Mouse (Mus musculus) limb, embryonic 14.5 days (tissue): ENCODE measurements around the gene Npepps. TPM values are rescaled to one million over a fixed set of nuclear protein-coding genes. Genes with fewer than 3 reads are reported as not detected.

Experiments used
- ATAC-seq: fragments of 200-750 bp; cut with Nextera tagmentation; 2 replicates; pipeline ENCODE4 v1.8.0; 2017; ENCODE audit warnings: low read depth, moderate number of reproducible peaks, moderate TSS enrichment; ENCODE audit not compliant: low FRiP score
- DNase-seq: peaks from one replicate; pipeline ENCODE4 v3.0.0-alpha.2; 2015; ENCODE audit warnings: low spot score
- H3K27ac ChIP-seq: fragments of 300-500 bp; sonication (generic); replicated peaks from 2 replicates; pipeline ENCODE4 v1.5.1; 2014; ENCODE audit warnings: low read depth, mild to moderate bottlenecking, low read length, moderate library complexity, mixed read lengths
- H3K27me3 ChIP-seq: fragments of 300-500 bp; sonication (generic); 2 replicates; pipeline ENCODE4 v1.6.1; 2014; ENCODE audit warnings: low read length, mixed read lengths; ENCODE audit not compliant: control insufficient read depth, insufficient read depth
- H3K36me3 ChIP-seq: fragments of 300-500 bp; sonication (generic); 2 replicates; pipeline ENCODE4 v1.6.1; 2014; ENCODE audit warnings: mild to moderate bottlenecking, low read length, moderate library complexity, mixed read lengths; ENCODE audit not compliant: control insufficient read depth, insufficient read depth
- H3K4me1 ChIP-seq: fragments of 300-500 bp; sonication (generic); 2 replicates; pipeline ENCODE4 v1.6.1; 2014; ENCODE audit warnings: antibody characterized with exemption, low read length, mixed read lengths; ENCODE audit not compliant: control insufficient read depth, insufficient read depth
- H3K4me2 ChIP-seq: fragments of 300-500 bp; sonication (generic); replicated peaks from 2 replicates; pipeline ENCODE4 v1.6.1; 2014; ENCODE audit warnings: low read depth, mild to moderate bottlenecking, low read length, moderate library complexity; ENCODE audit not compliant: severe bottlenecking
- H3K4me3 ChIP-seq: fragments of 300-500 bp; sonication (generic); replicated peaks from 2 replicates; pipeline ENCODE4 v1.5.1; 2014; ENCODE audit warnings: low read length
- H3K9ac ChIP-seq: fragments of 300-500 bp; sonication (generic); 2 replicates; pipeline ENCODE4 v1.6.1; 2014; ENCODE audit warnings: mild to moderate bottlenecking, low read depth, low read length, moderate library complexity; ENCODE audit not compliant: severe bottlenecking
- H3K9me3 ChIP-seq: fragments of 300-500 bp; sonication (generic); 2 replicates; pipeline ENCODE4 v1.6.1; 2016; ENCODE audit warnings: low read length; ENCODE audit not compliant: control insufficient read depth
- POLR2A ChIP-seq: fragments of 200-500 bp; IDR thresholded peaks from 2 replicates; pipeline ENCODE4 v1.8.0; 2012; ENCODE audit warnings: inconsistent platforms, mild to moderate bottlenecking, moderate library complexity, borderline replicate concordance; ENCODE audit not compliant: insufficient read depth, insufficient read length; ENCODE audit errors: extremely low read depth
- WGBS: fragments of 180-500 bp; shearing (Covaris S2); extraction: QIAGEN DNeasy Blood & Tissue Kit; methylation state at CpG from one replicate; pipeline ENCODE4 v1.1.7; 2014; 5-methylcytosine and 5-hydroxymethylcytosine counted together
- polyA plus RNA-seq, 2 experiments: library from polyadenylated mRNA; depleted of rRNA in 1 of 2; stranded (reverse) in 1 of 2; unstranded in 1 of 2; fragments of >200 nt; fragmentation: Nextera tagmentation in 1 of 2; extraction: Ambion mirVana in 1 of 2; gene quantifications; 2 replicates each; pipeline versions ENCODE4 v1.2.1 to v1.2.3; 2012 to 2014

The Npepps gene
- polyA plus RNA-seq, 2 experiments = 63.5 to 73.9 TPM

DNA sequence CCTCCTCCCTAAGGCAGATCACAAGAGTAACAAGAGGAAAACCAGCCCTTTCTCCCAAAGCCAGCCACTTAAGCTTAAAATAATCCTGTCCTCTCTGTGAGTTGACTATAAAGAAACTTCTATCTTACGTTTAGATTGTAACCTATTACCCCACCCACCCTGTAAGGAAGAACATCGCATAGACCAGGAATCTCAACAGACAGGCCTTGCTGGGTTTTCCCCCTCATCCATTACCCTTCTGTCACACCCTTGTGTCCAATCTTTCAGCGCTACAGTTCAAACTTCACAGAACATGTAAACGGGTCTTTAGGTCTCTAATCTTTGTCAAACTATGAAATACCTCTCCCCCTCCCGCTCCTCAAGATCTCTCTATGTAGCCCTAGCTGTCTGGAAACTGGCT lies 24.2 kb upstream of the Npepps start:
- H3K9me3 ChIP-seq = no peaks in the 10 kb centered on the region
- no peak overlapping the region for H3K4me3 ChIP-seq
- H3K36me3 ChIP-seq = no peaks in the 10 kb centered on the region
- no peak overlapping the region for H3K4me2 ChIP-seq
- ATAC-seq = no peak
- H3K27me3 ChIP-seq = no peaks in the 10 kb centered on the region
- no peak overlapping the region for H3K9ac ChIP-seq
- H3K27ac ChIP-seq = no peak overlapping the region
- peaks cover 3% of the 10 kb centered on the region; the same call in 1 of the 2 replicates for H3K4me1 ChIP-seq
- no peak for TF ChIP-seq POLR2A
- DNase-seq = no peak
- 77% methylated on average over 5 of the region's 5 CpGs for WGBS

DNA sequence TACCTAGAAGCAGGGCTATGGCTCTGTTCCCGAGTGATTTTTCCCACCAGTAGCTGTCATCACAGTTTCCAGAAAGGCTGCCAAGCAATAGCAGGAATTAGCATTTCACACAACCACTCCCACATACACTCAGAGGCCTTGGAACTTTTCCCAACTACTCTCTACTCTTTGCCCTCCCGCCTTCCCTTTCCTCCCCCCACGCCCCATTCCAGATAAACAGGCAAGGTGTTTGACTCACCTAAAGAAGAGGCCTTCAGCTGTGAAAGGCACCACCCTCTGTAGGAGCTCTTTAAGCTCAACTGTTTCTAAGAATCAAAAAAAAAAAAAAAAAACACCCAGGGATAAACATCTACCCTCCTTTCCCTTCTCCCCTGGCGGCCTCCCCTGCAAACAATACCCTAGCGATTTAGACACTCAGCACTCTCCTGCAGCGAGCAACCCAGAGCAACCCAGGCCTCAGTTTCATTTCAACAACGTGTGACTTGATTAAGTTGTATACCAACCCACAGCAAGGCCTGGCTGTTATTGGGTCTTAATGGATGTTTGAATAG lies 21.9 kb upstream of the Npepps start:
- no peaks in the 10 kb centered on the region for H3K36me3 ChIP-seq
- DNase-seq = peak; percentile 85
- H3K4me3 ChIP-seq = no peak overlapping the region
- no peak for TF ChIP-seq POLR2A
- no peak overlapping the region for H3K27ac ChIP-seq
- H3K4me2 ChIP-seq = no peak overlapping the region
- no peak for ATAC-seq
- H3K4me1 ChIP-seq = no peaks in the 10 kb centered on the region
- 33% methylated on average over 7 of the region's 7 CpGs for WGBS
- no peak overlapping the region for H3K9ac ChIP-seq
- no peaks in the 10 kb centered on the region for H3K27me3 ChIP-seq
- no peaks in the 10 kb centered on the region for H3K9me3 ChIP-seq

DNA sequence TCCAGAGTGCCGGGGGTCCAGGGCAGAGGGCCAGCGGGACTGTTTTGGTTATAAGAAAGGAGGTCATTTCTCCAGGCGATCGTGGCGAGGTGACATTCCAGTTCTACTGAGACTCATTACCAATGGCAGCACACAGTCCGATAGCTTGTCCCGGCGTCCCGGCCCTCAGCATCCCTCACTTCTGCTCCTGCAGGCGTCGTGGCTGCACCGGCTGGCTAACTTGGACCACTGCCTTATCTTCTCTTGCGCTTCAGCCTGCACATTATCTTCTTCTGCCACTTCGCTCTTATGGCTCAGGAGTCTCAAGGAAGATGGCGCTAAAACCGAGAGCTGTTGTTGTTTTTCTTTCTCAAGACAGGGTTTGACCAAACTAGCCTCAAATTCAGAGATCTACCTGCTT lies 21.0 kb upstream of the Npepps start:
- WGBS = 89% methylated on average over 16 of the region's 16 CpGs
- Histone ChIP-seq H3K9ac (no peak overlapping the region), H3K27ac (no peak overlapping the region), H3K36me3 (no peaks in the 10 kb centered on the region), H3K27me3 (no peaks in the 10 kb centered on the region), H3K4me2 (no peak overlapping the region), H3K9me3 (no peaks in the 10 kb centered on the region), H3K4me1 (no peaks in the 10 kb centered on the region), H3K4me3 (no peak overlapping the region)
- TF ChIP-seq POLR2A = no peak
- ATAC-seq (no peak), DNase-seq (no peak)

DNA sequence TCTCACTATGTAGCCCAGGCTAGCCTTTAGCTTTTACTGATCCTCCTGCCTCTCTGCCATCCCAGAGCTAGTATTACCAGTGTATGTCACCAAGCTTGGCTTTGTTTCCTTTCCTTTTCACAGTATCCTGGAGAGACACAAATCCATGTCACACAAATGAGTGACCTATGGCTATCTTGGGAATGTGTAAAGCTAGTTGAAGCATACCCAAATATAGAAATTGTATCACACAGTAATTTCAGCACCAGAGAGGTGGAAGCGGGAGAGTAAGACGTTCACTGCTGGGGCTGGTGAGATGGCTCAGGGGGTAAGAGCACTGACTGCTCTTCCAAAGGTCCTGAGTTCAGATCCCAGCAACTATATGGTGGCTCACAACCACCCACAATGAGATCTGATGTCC lies 19.5 kb upstream of the Npepps start:
- 88% methylated on average over 2 of the region's 2 CpGs for WGBS
- Histone ChIP-seq H3K4me1 (no peaks in the 10 kb centered on the region), H3K36me3 (no peaks in the 10 kb centered on the region), H3K27ac (no peak overlapping the region), H3K27me3 (no peaks in the 10 kb centered on the region), H3K9me3 (no peaks in the 10 kb centered on the region), H3K9ac (no peak overlapping the region), H3K4me3 (no peak overlapping the region), H3K4me2 (no peak overlapping the region)
- no peak for TF ChIP-seq POLR2A
- DNase-seq = no peak
- no peak for ATAC-seq

DNA sequence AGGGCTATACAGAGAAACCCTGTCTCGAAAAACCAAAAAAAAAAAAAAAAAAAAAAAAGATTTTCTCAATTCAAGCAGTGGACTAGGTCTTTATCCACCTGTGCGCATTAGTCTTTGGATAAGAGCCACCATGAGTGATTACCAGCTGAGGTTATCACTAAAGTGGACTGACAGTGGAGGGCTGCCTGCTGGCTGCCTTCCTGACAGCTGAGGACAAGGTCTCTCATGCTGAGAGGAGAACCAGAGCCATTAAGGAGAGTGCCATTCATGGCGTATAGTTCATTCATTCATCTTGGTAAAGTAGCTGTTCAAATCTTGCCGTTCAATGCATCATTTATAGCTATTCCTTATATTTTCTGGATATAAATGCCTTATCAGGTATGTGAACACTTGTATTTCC lies 16.1 kb upstream of the Npepps start:
- Histone ChIP-seq H3K4me2 (no peak overlapping the region), H3K27me3 (no peaks in the 10 kb centered on the region), H3K4me3 (no peak overlapping the region), H3K9me3 (no peaks in the 10 kb centered on the region), H3K27ac (no peak overlapping the region), H3K4me1 (no peaks in the 10 kb centered on the region), H3K9ac (no peak overlapping the region), H3K36me3 (no peaks in the 10 kb centered on the region)
- no peak for DNase-seq
- 90% methylated on average over 3 of the region's 4 CpGs for WGBS
- no peak for ATAC-seq
- TF ChIP-seq POLR2A = no peak

DNA sequence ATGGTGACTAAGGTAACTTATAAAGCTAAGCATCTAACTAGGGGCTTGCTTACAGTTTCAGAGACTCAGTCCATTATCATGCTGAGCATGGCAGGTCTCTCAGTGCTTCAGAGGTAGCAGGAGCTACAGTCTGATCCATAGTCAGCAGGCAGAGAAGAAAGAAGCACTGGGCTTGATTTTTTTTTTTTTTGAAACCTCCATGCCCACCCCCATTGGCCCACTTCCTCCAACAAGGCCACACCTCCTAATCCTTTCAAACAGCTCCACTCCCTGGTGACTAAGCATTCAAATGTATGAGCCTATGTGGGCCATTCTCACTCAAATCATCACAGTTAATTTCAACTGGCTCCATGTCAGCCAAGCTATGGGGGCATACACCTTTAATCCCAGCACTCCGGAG lies 12.3 kb upstream of the Npepps start:
- H3K27ac ChIP-seq = no peak overlapping the region
- no peaks in the 10 kb centered on the region for H3K27me3 ChIP-seq
- DNase-seq = no peak
- H3K9ac ChIP-seq = no peak overlapping the region
- no peaks in the 10 kb centered on the region for H3K9me3 ChIP-seq
- no peak overlapping the region for H3K4me3 ChIP-seq
- H3K4me2 ChIP-seq = no peak overlapping the region
- no peaks in the 10 kb centered on the region for H3K36me3 ChIP-seq
- WGBS = 97% methylated on average over 1 of the region's 1 CpGs
- no peaks in the 10 kb centered on the region for H3K4me1 ChIP-seq
- ATAC-seq = no peak
- no peak for TF ChIP-seq POLR2A
